Mouse (Mus musculus): ENCODE measurements around the gene Klrg1. TPM values are rescaled to one million over a fixed set of nuclear protein-coding genes. Genes with fewer than 3 reads are reported as not detected.

The Klrg1 gene
- total RNA-seq, 2 experiments from 2014 or later, result not detected

DNA sequence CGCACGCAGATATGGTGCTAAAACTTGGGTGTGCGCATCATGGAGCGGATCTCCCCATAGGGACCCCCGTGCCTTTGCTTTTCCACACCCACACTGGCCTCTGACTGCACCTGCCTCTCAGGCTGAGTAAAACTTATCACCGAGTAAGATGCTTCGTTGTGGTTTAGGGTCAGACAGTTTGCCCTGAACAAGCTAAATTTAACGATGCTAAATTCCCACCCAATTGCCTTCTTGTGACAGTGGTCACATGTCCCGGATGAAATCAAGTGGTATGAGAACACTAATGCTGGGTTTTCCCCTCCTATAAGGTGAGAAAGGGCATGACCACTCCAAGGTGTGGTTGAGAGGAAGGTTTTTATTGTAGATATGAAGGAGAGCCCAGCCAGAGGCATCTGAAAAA lies 11.1 kb upstream of the Klrg1 start:
- ATAC-seq (replicated peaks; ENCODE audit: poor library complexity, severe bottlenecking), result no peak

DNA sequence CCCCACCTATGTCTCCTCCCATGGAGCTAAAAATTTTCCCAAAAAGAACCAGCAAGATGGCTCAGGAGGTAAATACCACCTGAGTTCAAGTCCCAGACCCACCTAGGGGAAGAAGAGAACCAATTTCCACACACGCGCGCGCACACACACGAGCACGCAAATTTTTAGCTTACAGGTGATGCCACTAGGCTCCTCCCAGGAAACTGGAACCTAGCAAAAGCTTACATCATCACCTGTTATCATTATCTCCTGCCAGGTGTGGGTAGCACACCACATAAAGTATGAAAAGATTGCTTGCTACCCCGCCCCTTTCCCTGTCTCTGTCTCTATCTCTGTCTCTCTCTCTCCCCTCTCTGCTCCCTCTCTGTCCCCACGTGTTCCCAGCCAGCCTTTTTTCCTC lies 10.4 kb upstream of the Klrg1 start:
- ATAC-seq (replicated peaks; ENCODE audit: poor library complexity, severe bottlenecking), result no peak

DNA sequence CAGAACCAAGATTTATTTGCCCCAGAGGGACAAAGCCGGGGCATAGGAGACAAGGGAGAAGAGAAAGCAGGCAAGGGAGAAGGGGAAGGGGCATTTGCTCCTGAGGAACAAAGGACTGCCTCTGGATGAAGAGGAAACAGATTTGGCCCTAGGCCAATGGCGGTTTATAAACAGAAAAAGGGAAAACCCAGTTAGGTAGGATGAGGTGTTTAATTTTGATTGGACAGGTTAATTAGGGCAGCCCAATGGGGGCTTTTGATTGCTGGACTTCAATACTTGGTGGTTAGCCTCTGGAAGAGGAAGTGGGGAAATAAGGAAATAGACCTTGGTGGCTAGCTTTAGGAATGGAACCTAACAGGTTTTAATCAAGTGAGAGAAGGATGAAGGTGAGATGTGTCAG lies 9.5 kb upstream of the Klrg1 start:
- ATAC-seq (replicated peaks; ENCODE audit: poor library complexity, severe bottlenecking), result peak; percentile 83

DNA sequence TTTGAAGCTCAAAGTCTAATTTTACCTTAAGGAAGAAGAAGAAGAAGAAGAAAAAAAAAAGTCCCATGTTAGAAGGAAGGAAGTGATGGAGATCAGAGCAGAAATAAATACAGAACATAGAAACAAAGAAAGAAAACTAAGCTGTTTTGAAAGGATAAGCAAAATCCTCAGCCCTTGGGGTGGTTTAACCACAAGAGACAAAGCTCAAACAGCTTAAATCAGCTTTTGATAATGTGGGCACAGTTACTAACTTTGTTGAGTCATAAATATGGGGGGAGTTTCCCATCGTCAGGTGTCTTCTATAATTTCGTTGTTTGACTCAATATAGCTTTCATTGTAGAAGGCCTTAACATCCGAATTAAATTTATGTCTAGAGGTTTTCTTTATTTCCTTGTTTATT lies 9.1 kb upstream of the Klrg1 start:
- ATAC-seq (replicated peaks; ENCODE audit: poor library complexity, severe bottlenecking), result 0 out of 2 replicates have a peak, but pooled peaks have one; percentile 25

DNA sequence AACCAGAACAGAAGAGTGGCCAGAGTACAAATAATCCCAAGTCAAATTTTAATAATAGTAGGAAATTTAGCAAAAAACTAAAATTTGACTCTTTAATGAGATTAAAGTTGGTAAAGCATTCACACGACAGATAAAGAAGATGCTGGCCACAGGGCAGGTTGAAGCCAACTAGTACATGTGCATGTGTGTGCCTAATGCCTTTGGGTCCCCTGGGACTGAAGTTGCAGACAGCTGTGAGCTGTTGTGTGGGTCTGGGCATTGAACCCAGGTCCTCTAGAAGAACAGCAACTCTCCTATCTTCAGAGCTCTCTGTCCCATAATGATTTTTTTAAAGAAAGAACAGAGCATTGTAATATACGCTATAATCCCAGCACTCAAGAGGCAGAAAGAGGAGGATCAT lies 8.6 kb upstream of the Klrg1 start:
- no peak for ATAC-seq (replicated peaks; ENCODE audit: poor library complexity, severe bottlenecking)

DNA sequence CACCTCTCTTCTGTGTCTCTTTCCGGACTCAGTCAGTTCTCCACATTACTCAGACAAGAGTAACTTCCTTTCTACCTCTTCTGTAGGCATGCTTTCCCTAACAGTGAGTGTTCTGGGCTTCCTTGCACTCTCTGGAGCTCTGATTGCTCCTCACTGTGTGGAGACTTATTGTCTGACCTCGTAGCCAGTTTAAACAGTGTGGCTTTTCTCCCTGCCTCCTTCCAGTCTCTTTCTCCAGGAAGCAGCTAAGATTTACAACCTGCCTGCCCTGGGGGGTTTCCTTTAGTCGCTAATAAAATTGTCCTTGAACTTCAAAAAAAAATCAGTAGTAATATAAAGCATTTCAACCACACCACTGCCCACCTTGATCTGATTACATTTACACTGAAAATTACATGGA lies 7.6 kb upstream of the Klrg1 start:
- no peak for ATAC-seq (replicated peaks; ENCODE audit: poor library complexity, severe bottlenecking)

DNA sequence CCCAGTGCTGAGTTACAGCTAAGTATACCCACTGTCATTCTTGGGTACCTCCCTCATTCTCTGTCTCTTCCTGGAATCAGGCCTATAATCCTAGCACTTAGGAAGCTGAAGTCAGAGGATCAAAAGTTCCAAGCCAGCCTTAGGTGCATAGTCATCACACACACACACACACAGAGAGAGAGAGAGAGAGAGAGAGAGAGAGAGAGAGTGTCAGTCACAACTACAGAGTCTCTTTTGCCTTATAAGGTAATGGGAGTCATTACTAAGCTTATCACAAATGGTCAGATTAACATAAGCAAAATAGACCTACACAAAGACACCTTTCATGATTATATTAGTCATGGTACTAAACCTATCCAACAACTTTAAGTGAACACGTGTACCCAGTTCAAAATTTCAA lies 6.6 kb upstream of the Klrg1 start:
- ATAC-seq (replicated peaks; ENCODE audit: poor library complexity, severe bottlenecking), result no peak

DNA sequence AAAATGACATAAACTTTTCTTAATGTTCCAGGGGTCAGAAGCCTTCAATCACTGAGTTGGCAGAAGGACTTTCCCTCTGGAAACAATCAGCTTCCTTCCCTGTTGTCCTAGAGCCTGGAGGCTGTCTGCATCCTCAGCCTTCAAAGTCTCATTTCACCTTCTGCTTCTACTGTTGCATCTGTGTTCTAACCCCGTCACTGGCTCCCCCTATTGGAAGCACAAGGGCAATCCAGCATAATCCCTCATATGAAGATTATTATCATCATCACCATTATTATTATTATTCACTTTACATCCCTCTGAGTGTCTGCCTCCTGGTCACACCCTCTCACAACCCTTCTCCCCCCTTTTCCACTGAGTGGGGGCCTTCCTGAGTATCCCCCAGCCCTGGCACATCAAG lies 5.6 kb upstream of the Klrg1 start:
- 0 out of 2 replicates have a peak, but pooled peaks have one; percentile 27 for ATAC-seq (replicated peaks; ENCODE audit: poor library complexity, severe bottlenecking)

DNA sequence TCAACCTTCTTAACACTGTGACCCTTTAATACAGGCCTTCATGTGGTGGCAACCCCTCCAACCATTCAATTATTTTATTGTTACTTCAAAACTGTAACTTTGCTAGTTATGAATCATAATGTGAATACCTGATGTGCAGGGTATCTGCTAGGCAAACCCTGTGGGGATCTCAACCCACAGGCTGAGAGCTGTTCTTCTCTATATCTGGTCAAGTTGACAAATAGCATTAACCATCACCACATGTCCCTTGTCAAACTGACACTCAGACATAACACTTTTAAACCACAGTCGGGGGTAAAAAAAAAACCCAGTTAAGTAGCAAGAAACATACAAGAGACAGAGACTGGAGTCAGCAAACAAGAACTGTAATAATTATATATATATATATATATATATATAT lies 2.1 kb upstream of the Klrg1 start:
- no peak for ATAC-seq (replicated peaks; ENCODE audit: poor library complexity, severe bottlenecking)

DNA sequence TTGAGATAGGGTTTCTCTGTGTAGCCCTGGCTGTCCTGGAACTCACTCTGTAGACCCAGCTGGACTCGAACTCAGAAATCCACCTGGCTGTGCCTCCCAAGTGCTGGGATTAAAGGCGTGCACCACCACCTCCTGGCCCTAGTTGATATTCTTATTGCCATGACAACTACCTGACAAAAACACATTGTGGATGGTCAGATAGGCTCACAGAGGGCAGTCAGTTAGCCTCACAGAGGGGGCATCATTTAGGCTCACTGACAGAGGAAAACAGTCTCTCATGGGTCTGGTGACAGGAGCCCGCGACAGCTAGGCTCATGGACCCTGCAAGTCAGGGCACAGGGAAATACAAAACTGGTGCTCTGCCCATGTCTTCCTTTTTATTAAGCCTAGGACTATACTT lies 1.6 kb upstream of the Klrg1 start:
- ATAC-seq (replicated peaks; ENCODE audit: poor library complexity, severe bottlenecking), result no peak

DNA sequence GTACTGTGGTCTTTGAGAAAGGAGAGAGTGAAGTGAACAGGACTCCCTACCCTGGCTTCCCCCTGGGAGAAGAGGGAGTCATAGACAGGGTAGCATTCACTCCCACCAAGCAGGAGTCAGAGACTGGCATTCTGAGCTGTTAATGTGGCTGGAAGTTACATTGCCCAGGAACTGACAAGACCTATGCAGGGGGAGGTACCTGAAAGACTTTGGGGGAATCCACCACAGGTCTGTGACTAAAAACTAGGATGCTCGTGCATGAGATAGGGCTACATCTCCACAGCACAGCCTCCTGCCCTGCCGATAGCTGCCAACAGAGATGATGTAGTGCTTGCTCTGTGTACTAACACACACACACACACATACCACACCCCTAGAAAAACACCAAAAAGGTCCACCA lies 747 bp upstream of the Klrg1 start:
- ATAC-seq (replicated peaks; ENCODE audit: poor library complexity, severe bottlenecking), result no peak

DNA sequence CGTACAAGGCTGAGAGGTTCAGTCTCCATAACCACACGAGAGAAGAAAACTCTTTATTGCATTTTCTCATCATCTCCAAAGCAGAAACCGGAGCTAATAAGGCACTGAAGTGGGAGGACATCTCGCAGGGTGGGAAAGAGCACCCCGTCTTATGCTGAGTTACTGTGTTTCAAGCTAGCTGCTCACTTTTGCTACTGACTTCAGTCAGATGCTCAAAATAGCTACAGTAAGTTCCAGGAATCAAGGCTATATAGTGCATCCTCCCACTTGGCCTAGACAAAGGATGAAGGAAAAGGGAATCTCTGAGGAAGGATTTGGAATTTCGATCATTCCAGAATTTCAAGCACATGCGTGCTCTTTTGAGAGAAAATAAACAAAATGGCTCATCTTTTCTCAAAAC lies 6.1 kb downstream of the Klrg1 start:
- no peak for ATAC-seq (replicated peaks; ENCODE audit: poor library complexity, severe bottlenecking)

DNA sequence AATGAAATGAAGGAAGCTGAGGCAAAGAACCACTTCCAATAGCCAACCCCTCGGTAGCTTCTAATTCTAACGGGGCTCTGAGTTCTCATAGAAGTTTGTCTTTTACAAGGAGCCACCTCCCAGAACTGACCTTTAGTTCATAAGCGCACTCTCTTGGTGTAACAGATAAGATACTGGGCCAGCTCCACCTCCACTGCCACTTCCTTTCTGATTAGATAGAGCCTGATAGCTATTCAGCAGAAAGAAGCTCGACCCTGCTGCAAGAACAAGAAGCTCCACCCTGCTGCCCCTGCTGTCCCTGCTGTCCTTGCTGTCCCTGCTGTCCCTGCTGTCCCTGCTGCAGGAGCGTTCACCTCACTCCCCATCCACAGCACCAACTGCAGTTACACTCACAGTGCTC lies 8.1 kb downstream of the Klrg1 start:
- ATAC-seq (replicated peaks; ENCODE audit: poor library complexity, severe bottlenecking), result no peak

DNA sequence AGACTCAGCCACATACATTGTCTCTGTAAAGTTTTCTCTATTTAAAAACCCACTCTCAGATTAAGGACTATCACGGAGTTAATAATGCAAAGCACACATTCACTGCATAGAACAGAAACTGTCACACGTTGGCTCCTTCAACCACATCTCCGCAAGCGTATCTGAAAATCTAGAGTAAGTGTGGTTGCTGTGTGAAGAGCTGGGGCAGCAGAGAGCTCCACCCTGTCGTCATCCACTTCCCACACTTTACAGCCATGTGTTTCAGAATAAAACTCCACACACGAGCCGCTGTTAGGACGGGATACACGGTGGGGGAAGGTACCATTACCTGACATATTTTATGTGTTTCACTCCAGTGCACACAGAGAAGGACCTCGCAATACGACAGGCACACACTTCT lies 12.5 kb downstream of the Klrg1 start:
- ATAC-seq (replicated peaks; ENCODE audit: poor library complexity, severe bottlenecking), result no peak

DNA sequence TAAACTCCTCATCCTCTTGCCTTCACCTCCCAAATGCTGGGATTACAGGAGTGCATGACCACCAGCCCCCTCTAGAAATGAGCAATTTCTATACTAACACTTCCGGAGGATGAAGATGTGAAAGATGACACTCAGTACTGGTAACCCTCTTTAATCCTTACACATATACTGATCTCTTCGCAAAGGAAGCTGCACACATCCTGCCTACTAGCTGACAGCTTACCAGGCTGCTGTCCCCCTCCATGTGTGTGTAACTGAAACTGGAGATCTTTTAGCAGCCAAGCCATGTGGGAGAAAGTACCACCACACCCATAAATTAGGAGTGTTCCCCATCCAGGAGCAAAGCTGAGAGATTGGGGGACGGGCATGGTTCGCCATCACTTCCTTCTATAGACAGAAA lies 13.5 kb downstream of the Klrg1 start:
- ATAC-seq (replicated peaks; ENCODE audit: poor library complexity, severe bottlenecking), result no peak

DNA sequence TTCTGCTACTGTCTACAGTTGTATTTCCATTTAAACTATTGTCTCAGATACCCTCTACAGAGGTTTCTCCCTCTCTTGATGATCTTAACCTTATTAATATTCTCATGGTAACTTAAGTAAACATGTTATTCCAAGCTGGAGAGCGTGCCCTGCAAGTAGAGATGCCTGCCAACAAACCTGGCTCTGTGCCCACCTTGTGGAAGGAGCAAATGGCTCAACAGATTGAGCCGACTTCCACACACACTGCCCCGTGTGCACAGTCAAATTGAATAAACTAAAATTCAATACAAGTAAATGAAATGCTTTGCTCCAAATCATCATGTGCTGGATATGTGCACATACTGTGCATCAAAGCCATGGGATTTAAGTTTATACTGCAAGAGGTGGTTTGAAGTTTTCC lies 14.1 kb downstream of the Klrg1 start:
- no peak for ATAC-seq (replicated peaks; ENCODE audit: poor library complexity, severe bottlenecking)

DNA sequence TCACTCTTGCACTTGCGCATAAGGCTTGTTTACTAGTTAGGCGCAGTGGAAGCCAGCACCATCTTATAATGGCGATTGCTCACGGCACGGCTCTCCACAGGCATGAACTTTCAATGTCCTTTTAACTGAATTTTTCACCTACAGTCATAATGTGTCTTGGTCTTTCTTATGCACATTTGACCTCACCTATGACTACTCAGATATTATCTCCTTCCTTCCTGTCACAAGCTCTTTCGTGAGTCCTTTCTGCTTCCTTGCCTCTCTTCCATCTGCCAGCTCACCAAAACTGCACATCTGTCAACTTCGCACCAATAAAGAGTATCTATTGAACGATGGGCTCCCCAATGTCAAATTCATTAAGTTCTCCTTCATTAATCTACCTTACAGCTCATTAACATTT lies 20.1 kb downstream of the Klrg1 start:
- no peak for ATAC-seq (replicated peaks; ENCODE audit: poor library complexity, severe bottlenecking)

DNA sequence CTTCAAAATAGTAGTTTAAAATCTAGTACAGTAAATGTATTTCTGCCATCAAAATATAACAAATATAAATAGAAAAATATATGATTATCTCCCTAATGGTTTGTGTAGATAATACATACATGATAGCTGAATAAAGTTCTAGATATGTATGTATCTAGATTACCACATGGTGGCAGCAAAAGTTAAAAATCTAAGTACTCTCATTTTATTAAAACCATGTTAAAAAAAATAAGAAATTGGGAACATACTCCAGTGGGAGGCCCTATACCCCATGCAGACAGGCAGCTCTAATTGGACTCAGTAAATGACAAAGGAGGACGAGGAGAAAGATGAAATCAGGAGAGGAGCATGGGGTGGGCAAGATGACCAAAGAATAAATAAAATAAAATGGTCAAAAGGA lies 30.5 kb downstream of the Klrg1 start:
- no peak for ATAC-seq (replicated peaks; ENCODE audit: poor library complexity, severe bottlenecking)

DNA sequence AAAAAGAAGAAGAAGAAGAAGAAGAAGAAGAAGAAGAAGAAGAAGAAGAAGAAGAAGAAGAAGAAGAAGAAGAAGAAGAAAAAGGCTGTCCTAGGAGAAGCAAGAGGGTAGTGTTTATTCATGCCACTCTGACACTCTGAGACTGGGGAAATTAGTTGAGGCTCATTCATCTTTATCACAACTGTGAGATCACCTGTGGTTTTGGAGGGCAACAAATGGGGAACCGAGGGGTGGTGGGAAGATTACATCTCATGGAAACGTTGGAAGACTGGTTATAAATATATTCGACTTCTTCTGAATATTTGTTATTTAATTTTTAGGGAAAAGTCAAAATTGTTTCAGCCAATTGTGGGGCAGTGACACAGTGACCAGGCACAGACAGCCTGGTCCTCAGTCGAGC lies 32.6 kb downstream of the Klrg1 start:
- no peak for ATAC-seq (replicated peaks; ENCODE audit: poor library complexity, severe bottlenecking)

All from granulocyte monocyte progenitor cell, adult 5-6 weeks (primary cell).